Mouse (Mus musculus): ENCODE results near the gene Itga6. TPM values are rescaled to one million over a fixed set of nuclear protein-coding genes. Genes with fewer than 3 reads are reported as not detected.

The Itga6 gene
- total and polyA plus RNA-seq, 2 experiments from 2014 or later: 16.8 to 52.3 TPM

DNA sequence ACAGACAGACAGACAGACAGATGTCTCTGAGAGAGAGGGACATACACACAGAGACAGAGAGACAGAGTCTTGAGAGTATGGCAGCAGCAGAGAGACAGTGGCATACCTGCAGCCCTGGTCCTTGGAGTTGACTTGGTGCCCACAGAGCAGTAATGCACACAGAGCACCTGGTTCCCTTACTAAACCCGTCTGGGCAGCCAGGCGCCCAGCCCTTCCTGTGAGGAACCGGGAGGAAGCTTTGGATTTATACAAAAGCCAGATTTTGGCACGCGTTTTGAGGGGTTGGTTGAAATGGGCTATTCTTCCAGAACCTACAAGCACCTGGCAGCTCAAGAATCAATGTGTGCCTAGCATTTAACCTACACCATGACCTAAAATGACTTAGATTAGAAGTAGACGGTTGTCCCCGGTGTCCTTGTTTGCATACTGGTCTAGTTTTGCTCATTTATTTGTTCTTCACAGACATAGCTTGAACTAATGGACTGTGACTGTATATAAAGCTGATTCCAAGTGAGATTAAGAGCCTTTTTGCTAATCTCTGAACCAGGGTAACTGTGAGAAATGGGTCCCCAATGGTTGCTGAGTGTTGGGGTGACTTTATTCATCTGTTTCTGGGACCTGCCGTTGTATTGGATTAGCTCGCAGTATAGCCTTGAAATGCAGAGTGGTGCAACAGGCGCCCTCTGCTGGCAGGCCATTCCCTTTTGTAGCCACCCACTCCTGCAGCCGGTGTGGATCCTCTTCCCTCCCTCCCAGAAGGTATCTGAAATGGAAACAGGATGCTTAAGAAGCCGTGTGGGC, 67.0 kb downstream of the Itga6 start:
- peak; percentile 96 for TF ChIP-seq CTCF (IDR thresholded peaks at IDR 0.05; ENCODE audit: low read depth)
- ATAC-seq: peak; percentile 89
- DNase-seq: peak; percentile 91
- no peak overlapping the region for H3K9ac ChIP-seq
- no peak overlapping the region for H3K27ac ChIP-seq (ENCODE audit: low read depth, low read length)
- peaks cover 4% of the 10 kb centered on the region; the same call in 1 of the 2 replicates for H3K4me1 ChIP-seq (ENCODE audit: insufficient read depth)
- H3K36me3 ChIP-seq (ENCODE audit: insufficient read depth): no peaks in the 10 kb centered on the region
- H3K27me3 ChIP-seq (ENCODE audit: insufficient read depth, low read length): no peaks in the 10 kb centered on the region
- H3K9me3 ChIP-seq (ENCODE audit: low read length): no peaks in the 10 kb centered on the region
- H3K4me2 ChIP-seq (ENCODE audit: low read depth): no peak overlapping the region
- no peak overlapping the region for H3K4me3 ChIP-seq (ENCODE audit: low read depth, low read length)
- WGBS: 28% methylated on average over 12 of the region's 12 CpGs

- Histone ChIP-seq H3K4me3 (ENCODE audit: low read depth, low read length) (no peak overlapping the region), H3K27me3 (ENCODE audit: insufficient read depth, low read length) (no peaks in the 10 kb centered on the region), H3K9ac (no peak overlapping the region), H3K9me3 (ENCODE audit: low read length) (no peaks in the 10 kb centered on the region), H3K36me3 (ENCODE audit: insufficient read depth) (no peaks in the 10 kb centered on the region), H3K4me1 (ENCODE audit: insufficient read depth) (peaks cover 4% of the 10 kb centered on the region; the same call in 1 of the 2 replicates), H3K4me2 (ENCODE audit: low read depth) (no peak overlapping the region), H3K27ac (ENCODE audit: low read depth, low read length) (no peak overlapping the region)
- WGBS: 84% methylated on average over 7 of the region's 9 CpGs
- DNase-seq (no peak), ATAC-seq (peak; percentile 18; the same call in 1 of the 2 replicates)
- no peak for TF ChIP-seq CTCF (IDR thresholded peaks at IDR 0.05; ENCODE audit: low read depth)
These were observed 67.6 kb downstream of the Itga6 start for GRCm38 (mm10) chr2:71813022-71813358.

- TF ChIP-seq CTCF (IDR thresholded peaks at IDR 0.05; ENCODE audit: low read depth): no peak
- H3K36me3 ChIP-seq (ENCODE audit: insufficient read depth): no peaks in the 10 kb centered on the region
- 82% methylated on average over 7 of the region's 8 CpGs for WGBS
- no peak overlapping the region for H3K27ac ChIP-seq (ENCODE audit: low read depth, low read length)
- H3K4me1 ChIP-seq (ENCODE audit: insufficient read depth): peaks cover 4% of the 10 kb centered on the region; the same call in 1 of the 2 replicates
- ATAC-seq (no peak), DNase-seq (no peak)
- H3K4me2 ChIP-seq (ENCODE audit: low read depth): no peak overlapping the region
- H3K27me3 ChIP-seq (ENCODE audit: insufficient read depth, low read length): no peaks in the 10 kb centered on the region
- H3K9me3 ChIP-seq (ENCODE audit: low read length): no peaks in the 10 kb centered on the region
- no peak overlapping the region for H3K4me3 ChIP-seq (ENCODE audit: low read depth, low read length)
- H3K9ac ChIP-seq: no peak overlapping the region
These were observed 68.0 kb downstream of the Itga6 start for GRCm38 (mm10) chr2:71813371-71813770.

- no peak overlapping the region for H3K9ac ChIP-seq
- no peak for ATAC-seq
- H3K4me3 ChIP-seq (ENCODE audit: low read depth, low read length): no peak overlapping the region
- no peak overlapping the region for H3K27ac ChIP-seq (ENCODE audit: low read depth, low read length)
- no peaks in the 10 kb centered on the region for H3K36me3 ChIP-seq (ENCODE audit: insufficient read depth)
- TF ChIP-seq CTCF (IDR thresholded peaks at IDR 0.05; ENCODE audit: low read depth): no peak
- H3K27me3 ChIP-seq (ENCODE audit: insufficient read depth, low read length): no peaks in the 10 kb centered on the region
- H3K9me3 ChIP-seq (ENCODE audit: low read length): no peaks in the 10 kb centered on the region
- DNase-seq: no peak
- no peak overlapping the region for H3K4me2 ChIP-seq (ENCODE audit: low read depth)
- peaks cover 4% of the 10 kb centered on the region; the same call in 1 of the 2 replicates for H3K4me1 ChIP-seq (ENCODE audit: insufficient read depth)
- WGBS: 44% methylated on average over 3 of the region's 3 CpGs
These were observed 68.6 kb downstream of the Itga6 start for GRCm38 (mm10) chr2:71814016-71814415.

- Histone ChIP-seq H3K9ac (no peak overlapping the region), H3K4me1 (ENCODE audit: insufficient read depth) (peaks cover 4% of the 10 kb centered on the region; the same call in 1 of the 2 replicates), H3K27me3 (ENCODE audit: insufficient read depth, low read length) (no peaks in the 10 kb centered on the region), H3K36me3 (ENCODE audit: insufficient read depth) (peaks cover 5% of the 10 kb centered on the region; the same call in 1 of the 2 replicates), H3K4me2 (ENCODE audit: low read depth) (no peak overlapping the region), H3K4me3 (ENCODE audit: low read depth, low read length) (no peak overlapping the region), H3K9me3 (ENCODE audit: low read length) (no peaks in the 10 kb centered on the region), H3K27ac (ENCODE audit: low read depth, low read length) (no peak overlapping the region)
- DNase-seq: no peak
- TF ChIP-seq CTCF (IDR thresholded peaks at IDR 0.05; ENCODE audit: low read depth): no peak
- no peak for ATAC-seq
- 9% methylated on average over 5 of the region's 5 CpGs for WGBS
These were observed 69.9 kb downstream of the Itga6 start for GRCm38 (mm10) chr2:71815279-71815678.

- H3K36me3 ChIP-seq (ENCODE audit: insufficient read depth): peaks cover 5% of the 10 kb centered on the region; the same call in 1 of the 2 replicates
- 25% methylated on average over 14 of the region's 14 CpGs for WGBS
- peaks cover 4% of the 10 kb centered on the region; the same call in 1 of the 2 replicates for H3K4me1 ChIP-seq (ENCODE audit: insufficient read depth)
- H3K4me2 ChIP-seq (ENCODE audit: low read depth): no peak overlapping the region
- H3K9me3 ChIP-seq (ENCODE audit: low read length): no peaks in the 10 kb centered on the region
- H3K27me3 ChIP-seq (ENCODE audit: insufficient read depth, low read length): no peaks in the 10 kb centered on the region
- H3K9ac ChIP-seq: no peak overlapping the region
- peak; percentile 91 for TF ChIP-seq CTCF (IDR thresholded peaks at IDR 0.05; ENCODE audit: low read depth)
- ATAC-seq: peak; percentile 60; the same call in 1 of the 2 replicates
- H3K4me3 ChIP-seq (ENCODE audit: low read depth, low read length): no peak overlapping the region
- DNase-seq: peak; percentile 82
- no peak overlapping the region for H3K27ac ChIP-seq (ENCODE audit: low read depth, low read length)
These were observed 71.1 kb downstream of the Itga6 start for GRCm38 (mm10) chr2:71816391-71817041.

DNA sequence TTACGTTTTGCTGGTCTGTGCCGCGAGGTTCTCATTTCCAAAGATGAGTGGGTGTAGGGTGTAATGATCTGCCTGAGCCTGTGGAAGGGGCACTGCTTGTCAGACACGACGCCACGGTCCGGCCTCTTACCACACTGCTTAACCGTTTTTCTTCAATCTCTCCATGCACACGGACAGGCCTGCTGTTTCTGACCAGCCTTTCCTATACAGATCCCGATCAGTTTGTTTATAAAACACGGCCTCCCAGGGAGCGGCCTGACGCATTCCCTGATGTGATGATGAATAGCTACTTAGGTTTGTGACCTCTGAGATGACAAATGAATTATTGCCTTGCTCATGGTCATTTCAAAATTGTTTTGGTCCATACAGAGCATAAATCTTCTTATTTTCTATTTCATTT, 78.7 kb downstream of the Itga6 start:
- WGBS: 76% methylated on average over 13 of the region's 13 CpGs
- TF ChIP-seq CTCF (IDR thresholded peaks at IDR 0.05; ENCODE audit: low read depth): no peak
- Histone ChIP-seq H3K4me1 (ENCODE audit: insufficient read depth) (no peaks in the 10 kb centered on the region), H3K9ac (no peak overlapping the region), H3K36me3 (ENCODE audit: insufficient read depth) (peaks cover 5% of the 10 kb centered on the region; the same call in 1 of the 2 replicates), H3K9me3 (ENCODE audit: low read length) (no peaks in the 10 kb centered on the region), H3K4me3 (ENCODE audit: low read depth, low read length) (no peak overlapping the region), H3K4me2 (ENCODE audit: low read depth) (no peak overlapping the region), H3K27ac (ENCODE audit: low read depth, low read length) (no peak overlapping the region), H3K27me3 (ENCODE audit: insufficient read depth, low read length) (no peaks in the 10 kb centered on the region)
- no peak for DNase-seq
- no peak for ATAC-seq
